Mouse (Mus musculus): ENCODE measurements around the gene Il7r.

DNA sequence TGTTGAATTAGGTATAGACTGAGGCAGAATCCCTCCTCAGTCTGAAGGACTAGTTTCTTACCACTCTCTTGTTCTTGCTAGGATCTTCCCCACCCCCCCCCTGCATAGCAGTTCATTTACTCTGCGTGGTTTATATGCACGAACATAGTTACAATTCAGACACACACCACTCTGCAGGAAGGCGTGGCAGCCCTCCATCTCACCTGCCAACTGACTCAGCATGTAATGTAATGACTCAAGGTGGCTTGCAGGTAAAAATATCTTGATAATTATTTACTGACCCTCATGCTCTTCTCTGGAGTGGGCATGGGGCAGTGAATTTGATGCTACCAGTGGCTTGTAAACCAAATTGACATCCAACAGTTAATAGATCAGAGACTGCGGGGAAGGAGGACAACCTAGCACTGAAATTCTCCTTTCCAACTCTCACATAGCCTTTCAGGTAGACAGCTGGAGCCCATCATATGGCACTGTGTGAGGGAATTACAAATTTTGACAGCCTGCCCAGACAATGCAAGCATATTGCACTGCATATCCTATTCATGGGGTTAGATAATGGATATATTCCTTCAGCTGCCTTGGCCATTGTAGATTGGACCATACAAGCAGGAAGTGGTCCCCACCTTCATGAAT lies 58.8 kb downstream of the Il7r start:
- TF ChIP-seq CTCF (IDR thresholded peaks at IDR 0.05; ENCODE audit: low read depth, low read length) (no peak), POLR2A (IDR thresholded peaks at IDR 0.05; ENCODE audit: borderline replicate concordance, low read depth, low read length) (no peak)
